Mouse (Mus musculus) MEL (cell line): Measurements from ENCODE around the gene Sept5. TPM values are rescaled to one million over a fixed set of nuclear protein-coding genes. Genes with fewer than 3 reads are reported as not detected.

ENCODE experiments used
- DNase-seq: peaks from one replicate; pipeline ENCODE4 v3.0.0; 2011; ENCODE audit warnings: low read depth, low spot score
- H3K27ac ChIP-seq: 2 replicates; pipeline ENCODE4 v1.5.1; 2012; ENCODE audit warnings: low read depth, mild to moderate bottlenecking, control low read depth, low read length, moderate library complexity; ENCODE audit not compliant: control insufficient read depth
- H3K27me3 ChIP-seq, 2 experiments: fragments of 150-350 bp in 1 of 2; sonication (generic) in 1 of 2; 2 replicates each; pipeline ENCODE4 v1.6.1; 2012; ENCODE audit warnings: low read length in 2 of 2, mild to moderate bottlenecking in 2 of 2, improper control_type of control experiment in 1 of 2, moderate library complexity in 1 of 2; ENCODE audit not compliant: insufficient read depth in 2 of 2, control insufficient read depth in 1 of 2
- H3K36me3 ChIP-seq, 2 experiments: 2 replicates each; pipeline ENCODE4 v1.6.1; 2012 to 2014; ENCODE audit warnings: low read length in 2 of 2, improper control_type of control experiment in 1 of 2, inconsistent platforms in 1 of 2, mild to moderate bottlenecking in 1 of 2; ENCODE audit not compliant: insufficient read depth in 2 of 2, control insufficient read depth in 1 of 2
- H3K4me1 ChIP-seq, 2 experiments: fragments of 150-350 bp in 1 of 2; sonication (generic) in 1 of 2; 2 replicates each; pipeline ENCODE4 v1.6.1; 2012; ENCODE audit warnings: low read length in 2 of 2, improper control_type of control experiment in 1 of 2, mild to moderate bottlenecking in 1 of 2; ENCODE audit not compliant: insufficient read depth in 2 of 2, control insufficient read depth in 1 of 2
- H3K4me3 ChIP-seq, 2 experiments: fragments of 150-350 bp in 1 of 2; sonication (generic) in 1 of 2; 2 replicates each; pipeline ENCODE4 v1.5.1; 2012; ENCODE audit warnings: low read depth in 2 of 2, low read length in 2 of 2, mild to moderate bottlenecking in 2 of 2, moderate library complexity in 2 of 2, control low read depth in 1 of 2, improper control_type of control experiment in 1 of 2; ENCODE audit not compliant: control insufficient read depth in 1 of 2, insufficient read depth in 1 of 2
- H3K79me2 ChIP-seq: 2 replicates; pipeline ENCODE4 v1.6.1; 2012; ENCODE audit warnings: mild to moderate bottlenecking, low read length, moderate library complexity; ENCODE audit not compliant: control insufficient read depth, poor library complexity, insufficient read depth
- H3K9ac ChIP-seq: 2 replicates; pipeline ENCODE4 v1.6.1; 2012; ENCODE audit warnings: low read depth, mild to moderate bottlenecking, control low read depth, low read length, moderate library complexity; ENCODE audit not compliant: control insufficient read depth, poor library complexity, severe bottlenecking
- H3K9me3 ChIP-seq: fragments of 150-350 bp; sonication (generic); replicated peaks from 2 replicates; pipeline ENCODE4 v1.6.1; 2012; ENCODE audit warnings: mild to moderate bottlenecking, low read length, improper control_type of control experiment, moderate library complexity; ENCODE audit not compliant: insufficient read depth
- CHD1 ChIP-seq: IDR thresholded peaks from 2 replicates; pipeline ENCODE4 v1.6.1; 2012; ENCODE audit warnings: low read depth, mild to moderate bottlenecking, inconsistent platforms, low read length, improper control_type of control experiment
- CHD2 ChIP-seq: IDR thresholded peaks from 2 replicates; pipeline ENCODE4 v1.6.1; 2011; ENCODE audit warnings: low read length, improper control_type of control experiment
- E2F4 ChIP-seq: IDR thresholded peaks from 2 replicates; pipeline ENCODE4 v1.6.1; 2011; ENCODE audit warnings: low read depth, low read length, improper control_type of control experiment, borderline replicate concordance
- ELF1 ChIP-seq: IDR thresholded peaks from 2 replicates; pipeline ENCODE4 v1.6.1; 2014; ENCODE audit warnings: low read depth, mild to moderate bottlenecking, inconsistent platforms, low read length, improper control_type of control experiment, moderate library complexity
- EP300 ChIP-seq, 2 experiments: IDR thresholded peaks; 2 replicates each; pipeline ENCODE4 v1.6.1; 2011; ENCODE audit warnings: improper control_type of control experiment in 2 of 2, low read length in 2 of 2, low read depth in 1 of 2, mild to moderate bottlenecking in 1 of 2
- ETS1 ChIP-seq: IDR thresholded peaks from 2 replicates; pipeline ENCODE4 v1.6.1; 2012; ENCODE audit warnings: low read depth, mild to moderate bottlenecking, inconsistent platforms, low read length, improper control_type of control experiment, moderate library complexity
- GABPA ChIP-seq: IDR thresholded peaks from 2 replicates; pipeline ENCODE4 v1.6.1; 2012; ENCODE audit warnings: low read depth, mild to moderate bottlenecking, inconsistent platforms, low read length, improper control_type of control experiment, moderate library complexity
- MAFK ChIP-seq: IDR thresholded peaks from 2 replicates; pipeline ENCODE4 v1.6.1; 2011; ENCODE audit warnings: low read depth, mild to moderate bottlenecking, low read length, improper control_type of control experiment, borderline replicate concordance
- MAX ChIP-seq: IDR thresholded peaks from 2 replicates; pipeline ENCODE4 v1.6.1; 2011; ENCODE audit warnings: low read length, improper control_type of control experiment
- MEF2A ChIP-seq: IDR thresholded peaks from 2 replicates; pipeline ENCODE4 v1.6.1; 2014; ENCODE audit warnings: low read depth, mild to moderate bottlenecking, inconsistent platforms, low read length, improper control_type of control experiment; ENCODE audit not compliant: poor library complexity, insufficient replicate concordance, severe bottlenecking; ENCODE audit errors: extremely low read depth
- NELFE ChIP-seq: IDR thresholded peaks from 2 replicates; pipeline ENCODE4 v1.6.1; 2011; ENCODE audit warnings: low read depth, low read length, improper control_type of control experiment
- NRF1 ChIP-seq: IDR thresholded peaks from 2 replicates; pipeline ENCODE4 v1.6.1; 2014; ENCODE audit warnings: low read depth, mild to moderate bottlenecking, inconsistent platforms, low read length, improper control_type of control experiment, moderate library complexity; ENCODE audit not compliant: poor library complexity, insufficient read depth, severe bottlenecking
- POLR2A ChIP-seq, 2 experiments: IDR thresholded peaks; 2 replicates each; pipeline ENCODE4 v1.6.1; 2011 to 2012; ENCODE audit warnings: low read length in 2 of 2, mild to moderate bottlenecking in 2 of 2, control low read depth in 1 of 2, improper control_type of control experiment in 1 of 2, low read depth in 1 of 2, moderate library complexity in 1 of 2; ENCODE audit not compliant: control insufficient read depth in 1 of 2, insufficient read depth in 1 of 2, poor library complexity in 1 of 2
- SIN3A ChIP-seq: IDR thresholded peaks from 2 replicates; pipeline ENCODE4 v1.6.1; 2012; ENCODE audit warnings: low read length, improper control_type of control experiment, inconsistent platforms
- SMC3 ChIP-seq: IDR thresholded peaks from 2 replicates; pipeline ENCODE4 v1.6.1; 2011; ENCODE audit warnings: low read depth, low read length, improper control_type of control experiment
- TAL1 ChIP-seq: IDR thresholded peaks from 2 replicates; pipeline ENCODE4 v1.6.1; 2012; ENCODE audit warnings: mild to moderate bottlenecking, inconsistent platforms, low read length, moderate library complexity, mixed read lengths
- USF2 ChIP-seq, 2 experiments: IDR thresholded peaks; 2 replicates each; pipeline ENCODE4 v1.6.1; 2011 to 2012; ENCODE audit warnings: improper control_type of control experiment in 2 of 2, low read length in 2 of 2, borderline replicate concordance in 1 of 2, inconsistent platforms in 1 of 2, low read depth in 1 of 2, mild to moderate bottlenecking in 1 of 2; ENCODE audit not compliant: insufficient read depth in 1 of 2
- ZKSCAN1 ChIP-seq: IDR thresholded peaks from 2 replicates; pipeline ENCODE4 v1.6.1; 2012; ENCODE audit warnings: low read depth, mild to moderate bottlenecking, inconsistent platforms, low read length, improper control_type of control experiment, moderate library complexity
- polyA plus RNA-seq, 2 experiments: library from polyadenylated mRNA; stranded (reverse) in 1 of 2; unstranded in 1 of 2; fragments of >175 nt in 1 of 2; fragments of >200 nt in 1 of 2; gene quantifications; 2 replicates each; pipeline versions ENCODE4 v1.2.1 to v1.2.4; 2012; ENCODE audit warnings: low replicate concordance in 2 of 2, low read depth in 1 of 2; ENCODE audit not compliant: insufficient read length in 2 of 2, insufficient read depth in 1 of 2, missing spikeins in 1 of 2
- total RNA-seq: library from RNA; depleted of rRNA; stranded (reverse); fragments of 300-350 nt; gene quantifications from 2 replicates; pipeline ENCODE4 v1.2.3, GENCODE M21; 2012

The Sept5 gene
- total and polyA plus RNA-seq, 3 experiments = 7.4 to 29.3 TPM; not detected in 1

GRCm38 (mm10) chr16:18626376-18626878 is 3.3 kb downstream of the Sept5 start, which contains the start of gene Gm49601 (continued):
- TF ChIP-seq MEF2A (no peak), NELFE (no peak), E2F4 (no peak), POLR2A (IDR thresholded peaks at IDR 0.05; ENCODE audit: control insufficient read depth in 1 of 2, insufficient read depth in 1 of 2, low read depth in 1 of 2, low read length in 2 of 2, poor library complexity in 1 of 2) (peak; percentile 26 to 45; a peak in 1 of 4 replicates), CHD2 (no peak), EP300 (IDR thresholded peaks at IDR 0.05; ENCODE audit: low read depth in 1 of 2, low read length in 2 of 2) (no peak; a peak in 1 of 4 replicates), MAX (peak; percentile 87), ZKSCAN1 (no peak), CHD1 (no peak), ETS1 (no peak), TAL1 (no peak), GABPA (no peak)

GRCm38 (mm10) chr16:18625791-18626311 is 3.9 kb downstream of the Sept5 start:
- TF ChIP-seq SMC3 = no peak
- TF ChIP-seq NRF1 = no peak
- no peak for TF ChIP-seq ZKSCAN1
- no peak for TF ChIP-seq MAFK
- TF ChIP-seq MEF2A = no peak
- TF ChIP-seq ELF1 = no peak
- TF ChIP-seq TAL1 = no peak
- TF ChIP-seq USF2 (IDR thresholded peaks at IDR 0.05; ENCODE audit: borderline replicate concordance in 1 of 2, insufficient read depth in 1 of 2, low read depth in 1 of 2, low read length in 2 of 2) = no peak
- TF ChIP-seq CHD1 = no peak
- no peak for TF ChIP-seq SIN3A
- TF ChIP-seq EP300 (IDR thresholded peaks at IDR 0.05; ENCODE audit: low read depth in 1 of 2, low read length in 2 of 2) = no peak
- Histone ChIP-seq H3K9me3 (no peaks in the 10 kb centered on the region), H3K79me2 (peaks cover 1% of the 10 kb centered on the region; the same call in 1 of the 2 replicates), H3K4me3 (peak overlapping the region in 1 of 2 experiments; percentile 38; a peak in 3 of 4 replicates), H3K4me1 (peaks cover 4 to 18% of the 10 kb centered on the region in 2 experiments), H3K9ac (peak overlapping the region; percentile 66), H3K27me3 (no peaks in the 10 kb centered on the region), H3K27ac (no peak overlapping the region), H3K36me3 (peaks cover 0 to 6% of the 10 kb centered on the region in 2 experiments; a peak in 2 of 4 replicates)
- DNase-seq = no peak
